Mouse (Mus musculus): ENCODE results near the gene Ddx52. TPM values are rescaled to one million over a fixed set of nuclear protein-coding genes. Genes with fewer than 3 reads are reported as not detected.
A peak's percentile ranks its signal among the peaks of the same experiment; 100 is the strongest.

Gene Ddx52
- polyA plus RNA-seq, 1 experiment from 2014 or later, result 33.8 TPM

DNA sequence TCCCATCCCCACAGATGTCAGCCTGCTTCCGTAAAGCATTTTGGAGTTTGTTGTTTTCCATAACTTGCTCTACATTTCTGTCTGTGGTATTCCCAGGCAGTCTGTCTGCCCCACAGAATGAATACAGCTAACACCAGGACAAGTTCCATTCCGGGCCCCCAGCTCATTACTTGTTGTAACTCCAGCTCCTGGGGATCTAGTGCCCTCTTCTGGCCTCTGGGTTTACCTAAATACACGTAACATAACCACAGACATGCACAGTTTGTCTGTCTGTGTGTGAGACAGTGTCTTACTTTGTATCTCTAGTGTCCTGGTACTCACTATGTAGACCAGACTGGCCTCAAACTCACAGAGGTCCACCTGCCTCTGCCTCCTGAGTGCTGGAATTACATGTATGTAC, 59.4 kb downstream of the Ddx52 start:
- ATAC-seq (ENCODE audit: low FRiP score), result no peak
- H3K27ac ChIP-seq, result no peak overlapping the region
- WGBS, result 89% methylated on average over 3 of the region's 3 CpGs
- no peak overlapping the region for H3K4me3 ChIP-seq
- H3K4me2 ChIP-seq (replicated peaks), result no peak overlapping the region
- H3K4me1 ChIP-seq, result no peaks in the 10 kb centered on the region
- no peaks in the 10 kb centered on the region for H3K27me3 ChIP-seq
- H3K36me3 ChIP-seq, result peaks cover 94% of the 10 kb centered on the region
- no peak overlapping the region for H3K9ac ChIP-seq
- no peaks in the 10 kb centered on the region for H3K9me3 ChIP-seq (replicated peaks)

GRCm38 (mm10) chr11:84003986-84004385, 62.1 kb downstream of the Ddx52 start:
- no peak overlapping the region for H3K27ac ChIP-seq
- H3K9me3 ChIP-seq (replicated peaks), result no peaks in the 10 kb centered on the region
- ATAC-seq (ENCODE audit: low FRiP score), result no peak
- peaks cover 82% of the 10 kb centered on the region for H3K36me3 ChIP-seq
- no peak overlapping the region for H3K4me2 ChIP-seq (replicated peaks)
- no peaks in the 10 kb centered on the region for H3K4me1 ChIP-seq
- H3K9ac ChIP-seq, result no peak overlapping the region
- H3K27me3 ChIP-seq, result no peaks in the 10 kb centered on the region
- 85% methylated on average over 6 of the region's 6 CpGs for WGBS
- H3K4me3 ChIP-seq, result no peak overlapping the region

DNA sequence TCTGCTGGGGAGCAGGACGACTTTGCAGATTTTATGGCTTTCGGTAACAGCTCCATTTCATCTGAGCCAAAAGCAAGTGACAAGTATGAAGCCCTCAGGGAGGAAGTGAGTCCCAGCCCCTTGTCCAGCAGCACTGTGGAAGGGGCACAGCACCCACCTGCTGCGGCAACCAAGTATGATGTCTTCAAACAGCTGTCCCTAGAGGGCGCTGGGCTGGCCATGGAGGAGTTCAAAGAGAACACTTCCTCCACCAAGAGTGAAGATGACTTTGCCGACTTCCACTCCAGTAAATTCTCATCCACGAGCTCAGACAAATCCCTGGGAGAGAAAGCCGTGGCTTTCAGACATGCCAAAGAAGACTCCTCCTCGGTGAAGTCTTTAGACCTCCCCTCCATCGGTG, 67.1 kb downstream of the Ddx52 start:
- no peak overlapping the region for H3K9ac ChIP-seq
- no peaks in the 10 kb centered on the region for H3K9me3 ChIP-seq (replicated peaks)
- no peak for ATAC-seq (ENCODE audit: low FRiP score)
- no peak overlapping the region for H3K4me2 ChIP-seq (replicated peaks)
- no peak overlapping the region for H3K4me3 ChIP-seq
- no peak overlapping the region for H3K27ac ChIP-seq
- H3K36me3 ChIP-seq, result peaks cover 52% of the 10 kb centered on the region
- 84% methylated on average over 9 of the region's 9 CpGs for WGBS
- no peaks in the 10 kb centered on the region for H3K27me3 ChIP-seq
- H3K4me1 ChIP-seq, result peaks cover 24% of the 10 kb centered on the region

DNA sequence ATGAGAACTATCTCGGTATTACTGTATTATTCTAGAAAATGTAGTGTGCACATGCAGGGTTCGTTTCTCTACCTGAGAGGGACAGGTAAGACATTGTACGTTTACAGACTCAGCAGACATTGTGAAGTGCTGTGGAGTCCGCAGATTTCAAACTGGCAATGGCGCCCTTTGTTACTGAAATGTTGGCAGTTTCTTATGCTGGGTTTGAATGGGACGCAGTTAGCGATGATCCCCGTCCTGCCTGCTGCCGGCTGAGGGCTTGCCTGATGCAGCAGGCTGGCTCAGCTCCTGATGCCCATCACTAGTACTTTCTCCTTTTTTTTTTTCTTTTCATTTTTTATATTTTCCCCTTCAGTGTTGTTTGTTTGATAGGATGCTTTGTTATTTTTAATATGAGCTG, 68.5 kb downstream of the Ddx52 start:
- peaks cover 42% of the 10 kb centered on the region for H3K36me3 ChIP-seq
- H3K4me1 ChIP-seq, result peaks cover 24% of the 10 kb centered on the region
- H3K4me2 ChIP-seq (replicated peaks), result no peak overlapping the region
- no peaks in the 10 kb centered on the region for H3K27me3 ChIP-seq
- no peak overlapping the region for H3K27ac ChIP-seq
- H3K9ac ChIP-seq, result no peak overlapping the region
- no peak for ATAC-seq (ENCODE audit: low FRiP score)
- H3K4me3 ChIP-seq, result no peak overlapping the region
- WGBS, result 63% methylated on average over 9 of the region's 9 CpGs
- H3K9me3 ChIP-seq (replicated peaks), result no peaks in the 10 kb centered on the region

DNA sequence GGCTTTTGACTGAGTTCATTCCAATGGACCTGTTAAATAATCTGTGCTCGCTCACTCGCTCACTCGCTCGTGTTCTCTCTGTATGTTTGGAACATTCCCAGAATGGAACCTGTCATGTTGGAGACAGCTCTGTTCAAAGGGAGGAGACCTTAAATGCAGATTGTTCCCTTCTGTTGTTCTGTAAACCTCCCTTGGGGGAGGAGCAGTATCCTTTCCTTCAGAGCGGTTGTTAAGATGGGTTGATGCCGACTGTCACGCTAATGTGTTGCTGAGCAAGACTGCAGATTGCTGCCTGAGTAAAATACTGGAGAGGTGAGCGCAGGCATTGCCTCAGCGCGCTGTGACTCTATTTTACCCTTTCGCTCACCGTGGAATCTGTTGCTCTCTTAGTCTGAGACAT, 69.2 kb downstream of the Ddx52 start:
- H3K4me2 ChIP-seq (replicated peaks), result peak overlapping the region; percentile 23
- H3K9ac ChIP-seq, result no peak overlapping the region
- H3K36me3 ChIP-seq, result peaks cover 35% of the 10 kb centered on the region
- H3K4me3 ChIP-seq, result no peak overlapping the region
- H3K27me3 ChIP-seq, result no peaks in the 10 kb centered on the region
- peaks cover 24% of the 10 kb centered on the region for H3K4me1 ChIP-seq
- H3K9me3 ChIP-seq (replicated peaks), result no peaks in the 10 kb centered on the region
- no peak overlapping the region for H3K27ac ChIP-seq
- WGBS, result 23% methylated on average over 12 of the region's 12 CpGs
- no peak for ATAC-seq (ENCODE audit: low FRiP score)

DNA sequence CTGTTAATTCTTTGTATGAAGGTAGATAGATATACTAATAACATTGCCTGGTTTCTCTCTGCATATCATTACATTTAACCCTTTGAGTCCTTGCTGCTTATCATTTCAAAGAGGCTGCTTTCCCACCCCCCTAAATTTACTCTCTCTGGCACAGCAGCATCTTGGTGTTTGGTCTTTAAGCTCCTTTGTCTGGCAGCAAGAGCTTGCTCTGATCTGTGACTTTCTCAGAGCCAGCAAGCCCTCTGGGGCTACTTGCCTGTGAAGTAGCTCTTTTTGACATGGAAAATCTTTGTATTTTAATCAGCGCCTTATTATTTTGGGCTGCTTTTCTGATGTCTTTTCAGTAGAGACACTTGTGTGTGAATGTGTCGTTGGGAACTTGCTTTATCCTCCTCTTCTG, 69.7 kb downstream of the Ddx52 start:
- Histone ChIP-seq H3K4me3 (no peak overlapping the region), H3K27me3 (no peaks in the 10 kb centered on the region), H3K9me3 (replicated peaks) (no peaks in the 10 kb centered on the region), H3K36me3 (peaks cover 31% of the 10 kb centered on the region), H3K4me2 (replicated peaks) (peak overlapping the region; percentile 23), H3K27ac (no peak overlapping the region), H3K9ac (no peak overlapping the region), H3K4me1 (peaks cover 24% of the 10 kb centered on the region)
- ATAC-seq (ENCODE audit: low FRiP score), result no peak
- WGBS, result 18% methylated on average over 2 of the region's 2 CpGs

Other genes starting within 250 kb of the Ddx52 start
- 0.59 and 0.65 TPM in 2 replicates for gene Wfdc17, start 238.1 kb upstream of the Ddx52 start, polyA plus RNA-seq (2016; fragmentation: Nextera tagmentation; extraction: Ambion mirVana)
- gene Wfdc18, start 233.0 kb upstream of the Ddx52 start, polyA plus RNA-seq (2016; fragmentation: Nextera tagmentation; extraction: Ambion mirVana), result not detected in 2 replicates
- not detected in 2 replicates for gene Wfdc21, start 195.1 kb upstream of the Ddx52 start, polyA plus RNA-seq (2016; fragmentation: Nextera tagmentation; extraction: Ambion mirVana)
- 34.1 and 37.4 TPM in 2 replicates for gene Heatr6, start 188.4 kb upstream of the Ddx52 start, polyA plus RNA-seq (2016; fragmentation: Nextera tagmentation; extraction: Ambion mirVana)
- 0.09 TPM in 1 of 2 replicates, not detected in the other for gene Hnf1b, start 92.0 kb upstream of the Ddx52 start, polyA plus RNA-seq (2016; fragmentation: Nextera tagmentation; extraction: Ambion mirVana)
- gene Synrg, start 22.4 kb downstream of the Ddx52 start, polyA plus RNA-seq (2016; fragmentation: Nextera tagmentation; extraction: Ambion mirVana), result 29.2 and 31.1 TPM in 2 replicates
- 11.8 and 11.9 TPM in 2 replicates for gene Dusp14, start 127.2 kb downstream of the Ddx52 start, polyA plus RNA-seq (2016; fragmentation: Nextera tagmentation; extraction: Ambion mirVana)
- 32.7 and 33.3 TPM in 2 replicates for gene Tada2a, start 187.5 kb downstream of the Ddx52 start, polyA plus RNA-seq (2016; fragmentation: Nextera tagmentation; extraction: Ambion mirVana)
- gene Acaca, start 187.6 kb downstream of the Ddx52 start, polyA plus RNA-seq (2016; fragmentation: Nextera tagmentation; extraction: Ambion mirVana), result 31.6 and 43.3 TPM in 2 replicates
- 0.25 TPM in 1 of 2 replicates, not detected in the other for gene Gm11437, start 225.4 kb downstream of the Ddx52 start, polyA plus RNA-seq (2016; fragmentation: Nextera tagmentation; extraction: Ambion mirVana)